Mouse (Mus musculus) neural tube, embryonic 13.5 days (tissue): ENCODE measurements around the gene Apoa1. TPM values are rescaled to one million over a fixed set of nuclear protein-coding genes. Genes with fewer than 3 reads are reported as not detected.

Experiments used
- ATAC-seq: fragments of 200-750 bp; cut with Nextera tagmentation; 2 replicates; pipeline ENCODE4 v1.8.0; 2017; ENCODE audit warnings: low read depth, mild to moderate bottlenecking, moderate TSS enrichment, moderate library complexity
- H3K27ac ChIP-seq: fragments of 300-500 bp; sonication (generic); replicated peaks from 2 replicates; pipeline ENCODE4 v1.5.1; 2015; ENCODE audit warnings: moderate library complexity, mild to moderate bottlenecking, inconsistent platforms
- H3K27me3 ChIP-seq: fragments of 300-500 bp; sonication (generic); 2 replicates; pipeline ENCODE4 v1.6.1; 2015; ENCODE audit warnings: mild to moderate bottlenecking, inconsistent platforms
- H3K36me3 ChIP-seq: fragments of 300-500 bp; sonication (generic); 2 replicates; pipeline ENCODE4 v1.6.1; 2015; ENCODE audit warnings: mild to moderate bottlenecking, inconsistent platforms
- H3K4me1 ChIP-seq: fragments of 300-500 bp; sonication (generic); replicated peaks from 2 replicates; pipeline ENCODE4 v1.6.1; 2015; ENCODE audit warnings: inconsistent platforms
- H3K4me2 ChIP-seq: fragments of 300-500 bp; sonication (generic); 2 replicates; pipeline ENCODE4 v1.6.1; 2015; ENCODE audit warnings: inconsistent platforms, mild to moderate bottlenecking, moderate library complexity
- H3K4me3 ChIP-seq: fragments of 300-500 bp; sonication (generic); 2 replicates; pipeline ENCODE4 v1.5.1; 2015; ENCODE audit warnings: mild to moderate bottlenecking, inconsistent platforms
- H3K9ac ChIP-seq: fragments of 300-500 bp; sonication (generic); 2 replicates; pipeline ENCODE4 v1.6.1; 2015; ENCODE audit warnings: moderate library complexity, mild to moderate bottlenecking, inconsistent platforms
- H3K9me3 ChIP-seq: fragments of 300-500 bp; sonication (generic); 2 replicates; pipeline ENCODE4 v1.6.1; 2016; ENCODE audit warnings: inconsistent platforms
- WGBS: fragments of 180-500 bp; shearing (Covaris S2); methylation state at CpG from one replicate; pipeline ENCODE4 v1.1.7; 2015; 5-methylcytosine and 5-hydroxymethylcytosine counted together
- polyA plus RNA-seq: library from polyadenylated mRNA; unstranded; fragments of >200 nt; fragmentation: Nextera tagmentation; extraction: Ambion mirVana; gene quantifications from 2 replicates; pipeline ENCODE4 v1.2.1, GENCODE M21; 2015

Apoa1 gene
- polyA plus RNA-seq, 1 experiment from 2014 or later = 3.8 TPM

DNA sequence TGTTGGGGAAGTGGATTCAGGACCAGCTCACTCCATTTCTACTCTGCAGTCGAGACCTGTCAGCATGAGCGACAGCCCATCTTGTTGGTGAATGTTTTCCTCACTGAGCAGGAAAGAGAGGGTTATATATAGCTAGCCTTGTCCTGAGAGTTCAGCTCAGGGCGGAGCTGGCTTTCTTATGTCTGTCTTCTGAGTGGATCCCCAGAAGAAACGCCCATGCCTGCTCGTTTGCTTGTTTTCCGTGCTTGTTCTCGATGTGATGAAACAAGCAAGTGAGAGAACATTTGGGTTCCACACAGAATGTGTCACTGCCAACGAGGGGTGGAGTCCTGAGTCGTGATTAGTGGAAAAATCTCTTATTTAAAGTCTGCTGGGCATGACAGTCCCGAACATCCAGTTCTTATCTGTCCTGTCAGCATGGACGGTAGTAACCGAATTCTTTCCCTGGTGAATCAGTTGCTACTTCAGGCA is 31.6 kb upstream of the Apoa1 start:
- H3K36me3 ChIP-seq = peaks cover 74% of the 10 kb centered on the region

DNA sequence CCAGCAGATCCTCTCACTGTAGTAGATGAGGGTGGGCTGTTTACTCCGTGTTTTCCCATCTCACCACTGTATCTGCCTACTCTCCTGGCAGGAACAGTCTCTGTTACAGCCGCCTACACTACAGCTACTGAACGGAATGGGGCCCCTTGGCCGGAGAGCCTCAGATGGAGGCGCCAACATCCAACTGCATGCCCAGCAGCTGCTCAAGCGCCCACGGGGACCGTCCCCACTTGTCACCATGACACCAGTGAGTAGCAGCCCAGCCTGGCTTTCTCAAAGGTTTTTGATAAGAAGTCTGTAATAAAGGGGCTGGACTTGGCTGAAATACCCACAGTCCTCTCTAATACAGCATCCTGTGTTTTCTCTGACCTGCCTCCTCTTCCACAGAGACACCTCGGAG is 29.9 kb upstream of the Apoa1 start:
- H3K4me3 ChIP-seq = no peak overlapping the region
- no peak overlapping the region for H3K27ac ChIP-seq
- ATAC-seq = no peak
- H3K36me3 ChIP-seq = peaks cover 85% of the 10 kb centered on the region
- WGBS = 90% methylated on average over 9 of the region's 9 CpGs
- no peak overlapping the region for H3K9ac ChIP-seq
- no peaks in the 10 kb centered on the region for H3K9me3 ChIP-seq
- H3K4me1 ChIP-seq = no peaks in the 10 kb centered on the region
- H3K27me3 ChIP-seq = no peaks in the 10 kb centered on the region
- H3K4me2 ChIP-seq = no peak overlapping the region

More for the DNA sequence above, 31.6 kb upstream of the Apoa1 start:
- H3K4me3 ChIP-seq = no peak overlapping the region
- ATAC-seq = no peak
- H3K4me1 ChIP-seq = no peaks in the 10 kb centered on the region
- 85% methylated on average over 12 of the region's 12 CpGs for WGBS
- H3K27ac ChIP-seq = no peak overlapping the region
- H3K9ac ChIP-seq = no peak overlapping the region
- H3K9me3 ChIP-seq = no peaks in the 10 kb centered on the region
- H3K4me2 ChIP-seq = no peak overlapping the region
- no peaks in the 10 kb centered on the region for H3K27me3 ChIP-seq

DNA sequence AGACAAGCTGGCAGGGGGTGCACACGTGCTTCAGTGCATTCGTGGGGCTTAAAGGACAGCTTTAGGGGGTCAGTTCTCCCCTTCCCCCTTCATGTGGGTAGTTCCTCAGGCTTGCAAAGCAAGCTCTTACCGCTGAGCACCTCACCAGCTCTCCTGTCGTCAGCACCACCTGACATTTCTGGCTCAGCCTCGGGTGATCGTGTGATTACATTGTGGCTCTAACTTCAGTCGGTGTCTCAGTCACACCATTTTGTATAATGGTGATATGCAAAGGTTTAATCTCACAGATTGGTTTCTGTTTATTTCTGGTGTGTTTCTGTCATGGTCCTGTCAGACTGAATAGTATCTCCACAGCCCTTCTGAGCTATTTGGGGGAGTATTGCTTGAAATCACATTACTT is 29.4 kb upstream of the Apoa1 start:
- no peak overlapping the region for H3K27ac ChIP-seq
- H3K27me3 ChIP-seq = no peaks in the 10 kb centered on the region
- H3K4me3 ChIP-seq = no peak overlapping the region
- peaks cover 86% of the 10 kb centered on the region for H3K36me3 ChIP-seq
- H3K4me1 ChIP-seq = no peaks in the 10 kb centered on the region
- ATAC-seq = no peak
- H3K9me3 ChIP-seq = no peaks in the 10 kb centered on the region
- 90% methylated on average over 7 of the region's 7 CpGs for WGBS
- no peak overlapping the region for H3K9ac ChIP-seq
- no peak overlapping the region for H3K4me2 ChIP-seq

DNA sequence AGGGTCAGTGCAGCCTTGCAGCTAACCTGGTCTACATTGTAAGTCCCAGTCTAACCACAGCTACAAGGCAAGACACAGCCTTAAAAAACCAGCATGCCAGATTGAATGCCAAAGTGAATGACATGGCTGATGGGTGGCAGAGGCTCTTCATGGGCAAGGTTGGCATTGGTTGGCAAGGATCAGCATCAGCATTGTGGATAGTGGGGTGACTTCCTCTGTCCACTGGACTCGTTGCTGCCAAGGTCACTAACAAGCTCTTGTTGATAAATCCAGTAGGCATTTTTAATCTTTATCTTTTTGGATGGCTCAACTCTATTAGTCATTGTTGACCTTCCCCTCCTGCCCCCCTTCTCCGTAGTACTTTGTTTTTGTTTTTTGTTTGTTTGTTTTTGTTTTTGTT is 28.8 kb upstream of the Apoa1 start:
- no peaks in the 10 kb centered on the region for H3K9me3 ChIP-seq
- 89% methylated on average over 2 of the region's 2 CpGs for whole genome bisulfite sequencing
- H3K36me3 ChIP-seq = peaks cover 88% of the 10 kb centered on the region
- no peak overlapping the region for H3K4me2 ChIP-seq
- no peaks in the 10 kb centered on the region for H3K27me3 ChIP-seq
- no peaks in the 10 kb centered on the region for H3K4me1 ChIP-seq
- H3K9ac ChIP-seq = no peak overlapping the region
- ATAC-seq = no peak
- H3K4me3 ChIP-seq = no peak overlapping the region
- H3K27ac ChIP-seq = no peak overlapping the region

DNA sequence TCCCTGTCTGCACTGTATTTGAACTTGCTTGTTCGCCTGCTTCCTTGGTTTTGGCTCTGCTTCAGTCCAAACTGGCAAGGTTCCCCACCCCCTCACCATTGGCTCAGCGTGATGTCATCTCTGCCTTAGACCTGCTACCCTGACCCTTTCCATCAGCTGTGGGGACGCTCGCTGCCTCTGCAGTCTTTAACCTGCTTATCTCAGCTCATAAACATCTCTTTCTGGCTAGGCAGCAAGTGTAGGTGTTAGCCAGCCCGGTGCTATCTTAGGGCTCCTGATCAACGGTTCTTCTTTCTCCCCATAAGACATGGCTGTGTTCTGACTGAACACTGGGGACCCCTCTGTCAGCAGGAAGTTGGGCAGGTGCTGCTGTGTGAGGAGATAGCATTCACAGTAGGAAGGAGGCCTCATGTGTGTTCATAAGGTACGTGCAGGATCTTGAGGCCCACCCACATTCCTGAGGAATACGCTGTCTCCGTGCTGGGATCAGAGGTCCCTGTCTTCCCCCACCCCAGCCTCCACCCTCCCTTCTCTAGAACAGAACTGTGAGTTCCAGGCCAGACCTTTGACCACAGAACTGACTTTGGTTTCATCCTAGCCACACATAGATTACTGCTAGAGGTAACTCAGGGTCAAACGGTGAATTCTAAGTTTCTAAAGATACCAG is 21.4 kb upstream of the Apoa1 start:
- Histone ChIP-seq H3K4me2 (no peak overlapping the region), H3K4me3 (no peak overlapping the region), H3K27me3 (no peaks in the 10 kb centered on the region), H3K9me3 (no peaks in the 10 kb centered on the region), H3K4me1 (no peaks in the 10 kb centered on the region), H3K36me3 (peaks cover 88% of the 10 kb centered on the region), H3K27ac (no peak overlapping the region), H3K9ac (no peak overlapping the region)
- ATAC-seq = no peak
- WGBS = 90% methylated on average over 10 of the region's 10 CpGs

DNA sequence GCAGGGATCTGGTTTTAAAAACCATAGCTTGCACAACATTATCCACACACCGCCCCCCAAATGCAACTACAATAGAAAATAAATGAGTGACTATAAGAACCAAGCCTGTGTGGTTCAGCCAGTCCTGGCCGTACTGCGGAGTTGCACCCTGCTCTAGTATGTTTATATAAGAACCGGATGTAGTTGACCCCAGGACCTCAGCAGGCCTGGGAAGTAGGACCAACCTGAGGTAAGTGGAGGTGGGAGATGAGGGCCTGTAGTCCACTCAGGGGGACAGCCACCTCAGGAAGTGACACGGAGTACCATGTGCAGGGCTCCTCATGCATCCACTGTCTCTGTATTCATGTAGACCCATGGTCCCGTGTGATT is 20.9 kb upstream of the Apoa1 start:
- Histone ChIP-seq H3K4me3 (no peak overlapping the region), H3K4me1 (no peaks in the 10 kb centered on the region), H3K9ac (no peak overlapping the region), H3K27ac (no peak overlapping the region), H3K4me2 (no peak overlapping the region), H3K9me3 (no peaks in the 10 kb centered on the region), H3K36me3 (peaks cover 88% of the 10 kb centered on the region), H3K27me3 (no peaks in the 10 kb centered on the region)
- ATAC-seq = no peak
- 88% methylated on average over 6 of the region's 6 CpGs for WGBS

DNA sequence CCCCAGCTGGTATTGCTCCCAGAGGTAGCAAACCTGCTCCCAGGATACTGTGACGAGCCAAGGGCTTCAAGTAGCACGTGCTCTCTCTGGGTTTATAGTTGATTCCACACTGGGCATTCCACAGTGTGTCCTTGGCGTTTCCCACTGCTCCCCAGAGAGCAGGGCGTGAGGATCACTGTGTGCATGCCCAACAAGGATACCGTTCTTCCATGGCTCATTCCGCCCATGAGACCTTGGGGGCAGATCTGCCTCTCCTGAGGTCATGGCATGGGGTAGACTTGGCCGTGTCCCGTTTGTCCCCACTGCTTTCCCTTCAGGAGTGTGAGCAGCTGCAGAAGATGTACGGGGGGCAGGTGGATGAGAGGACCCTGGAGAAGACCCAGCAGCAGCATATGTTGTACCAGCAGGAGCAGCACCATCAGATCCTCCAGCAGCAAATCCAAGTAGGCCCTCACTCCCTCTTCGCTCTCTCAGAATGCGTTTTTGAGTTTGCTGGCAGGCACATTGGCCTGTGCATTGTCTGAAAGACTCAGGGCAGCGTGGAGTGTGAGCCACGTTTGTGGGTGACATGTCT is 19.9 kb upstream of the Apoa1 start:
- no peak for ATAC-seq
- no peak overlapping the region for H3K9ac ChIP-seq
- no peak overlapping the region for H3K27ac ChIP-seq
- 89% methylated on average over 13 of the region's 13 CpGs for WGBS
- no peaks in the 10 kb centered on the region for H3K4me1 ChIP-seq
- no peak overlapping the region for H3K4me3 ChIP-seq
- no peaks in the 10 kb centered on the region for H3K27me3 ChIP-seq
- H3K36me3 ChIP-seq = peaks cover 94% of the 10 kb centered on the region
- no peak overlapping the region for H3K4me2 ChIP-seq
- no peaks in the 10 kb centered on the region for H3K9me3 ChIP-seq

DNA sequence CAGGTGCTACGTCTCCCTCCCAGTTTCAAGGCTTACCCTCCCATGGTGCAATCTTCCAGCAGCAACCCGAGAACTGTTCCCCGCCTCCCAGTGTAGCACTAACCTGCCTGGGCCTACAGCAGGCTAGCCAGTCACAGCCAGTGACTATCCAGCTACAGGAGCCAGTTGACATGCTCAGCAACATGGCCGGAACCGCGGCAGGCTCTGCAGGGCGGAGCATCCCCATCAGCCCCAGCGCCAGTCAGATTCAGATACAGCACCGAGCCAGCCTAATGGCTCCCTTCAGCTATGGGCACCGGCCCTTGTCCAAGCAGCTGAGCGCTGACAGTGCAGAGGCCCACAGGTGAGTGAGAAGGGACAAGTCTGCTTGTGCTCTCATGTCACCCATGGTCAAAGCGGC is 17.9 kb upstream of the Apoa1 start:
- no peak for ATAC-seq
- peaks cover 81% of the 10 kb centered on the region for H3K36me3 ChIP-seq
- no peaks in the 10 kb centered on the region for H3K27me3 ChIP-seq
- no peak overlapping the region for H3K9ac ChIP-seq
- no peaks in the 10 kb centered on the region for H3K4me1 ChIP-seq
- H3K4me3 ChIP-seq = no peak overlapping the region
- no peak overlapping the region for H3K4me2 ChIP-seq
- no peak overlapping the region for H3K27ac ChIP-seq
- no peaks in the 10 kb centered on the region for H3K9me3 ChIP-seq
- WGBS = 92% methylated on average over 12 of the region's 12 CpGs

DNA sequence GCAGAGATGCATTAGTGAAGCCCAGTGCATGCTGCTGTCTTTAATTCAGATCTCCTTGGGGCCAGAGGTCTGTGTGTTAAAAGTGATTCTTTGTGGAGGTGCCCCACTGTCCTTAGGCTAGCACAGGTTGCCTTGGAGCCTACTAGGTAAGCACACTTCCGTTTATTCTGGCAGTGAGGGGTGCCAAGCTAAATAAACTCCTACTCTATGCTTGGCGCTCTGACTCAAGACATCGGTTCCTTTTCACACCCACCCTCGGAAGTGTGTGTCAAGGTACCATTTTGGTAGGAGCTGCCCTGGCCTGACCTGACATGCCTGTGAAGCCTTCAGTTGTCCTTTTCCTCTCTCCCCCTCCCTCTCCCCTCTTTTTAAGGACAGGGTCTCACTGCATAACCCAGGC is 14.1 kb upstream of the Apoa1 start:
- H3K36me3 ChIP-seq = peaks cover 52% of the 10 kb centered on the region

DNA sequence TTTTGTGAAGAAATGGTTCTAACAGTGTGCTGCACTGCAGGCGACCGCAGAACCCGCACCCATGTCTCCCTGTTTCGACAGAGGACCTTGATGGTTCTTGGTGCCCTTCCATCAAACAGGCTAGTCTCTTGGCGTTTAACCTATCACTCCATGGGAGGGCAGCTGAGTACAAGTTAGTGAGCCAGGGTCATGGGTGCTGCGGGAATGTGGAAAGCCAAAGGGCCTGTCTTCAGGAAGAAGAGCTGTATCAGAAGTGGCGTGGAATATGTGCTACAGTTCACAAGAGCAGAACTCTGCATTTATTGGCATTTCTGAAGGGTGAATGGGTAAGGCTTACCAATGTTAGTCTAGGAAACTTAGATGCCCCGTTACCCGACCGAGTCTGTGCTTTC is 13.4 kb upstream of the Apoa1 start:
- no peaks in the 10 kb centered on the region for H3K9me3 ChIP-seq

More for the DNA sequence above, 14.1 kb upstream of the Apoa1 start:
- no peaks in the 10 kb centered on the region for H3K27me3 ChIP-seq
- no peak overlapping the region for H3K4me2 ChIP-seq
- ATAC-seq = no peak
- no peak overlapping the region for H3K27ac ChIP-seq
- WGBS = 91% methylated on average over 4 of the region's 4 CpGs
- no peak overlapping the region for H3K4me3 ChIP-seq
- H3K9ac ChIP-seq = no peak overlapping the region
- H3K4me1 ChIP-seq = no peaks in the 10 kb centered on the region
- no peaks in the 10 kb centered on the region for H3K9me3 ChIP-seq

DNA sequence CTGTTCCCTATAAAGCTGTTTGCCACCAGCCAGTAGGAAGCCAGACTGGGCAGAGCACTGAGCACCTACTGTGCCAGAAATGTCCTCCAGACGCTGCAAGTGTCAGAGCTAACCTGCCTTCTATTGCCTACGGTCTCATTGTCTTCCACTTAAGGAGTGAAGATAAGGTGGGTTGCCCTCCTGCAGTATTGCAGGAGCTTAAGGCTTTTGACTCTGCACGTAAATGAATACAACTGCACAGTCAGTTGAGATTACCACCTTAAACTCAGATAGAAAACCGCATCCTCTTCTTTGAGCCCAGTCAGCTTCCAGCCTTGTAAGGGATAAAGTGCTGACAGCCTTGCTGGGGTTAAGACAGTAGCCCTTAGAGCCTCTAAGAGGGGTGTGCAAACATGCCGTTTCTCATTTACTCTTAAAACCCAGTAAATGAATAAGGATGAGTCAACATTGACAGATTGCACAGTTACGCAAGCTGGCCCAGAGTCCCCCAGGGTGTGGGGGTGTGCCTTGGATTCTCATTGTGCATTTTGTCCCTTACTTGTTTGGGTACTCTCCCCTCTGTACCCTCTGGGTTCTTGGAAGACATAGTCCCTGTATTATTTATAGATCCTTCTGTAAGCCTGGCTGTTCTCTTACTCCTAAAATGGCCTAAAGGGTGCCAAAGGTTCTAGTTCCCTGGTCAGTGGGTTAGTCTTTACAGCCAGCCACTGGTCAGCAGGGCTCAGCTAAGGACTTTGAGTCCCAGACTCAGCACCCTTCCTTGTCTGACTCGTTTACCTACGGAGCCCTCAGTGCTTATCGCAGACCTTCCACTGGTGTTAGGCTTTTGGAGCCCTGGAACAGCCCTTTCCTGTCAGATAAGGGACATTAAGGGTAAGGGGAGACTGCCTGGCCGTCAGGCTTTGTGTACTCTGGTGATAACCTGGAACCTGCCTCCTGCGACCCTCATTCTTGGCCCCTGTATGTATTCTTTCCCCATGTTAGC is 12.8 kb upstream of the Apoa1 start:
- no peak for ATAC-seq
- Histone ChIP-seq H3K36me3 (peaks cover 54% of the 10 kb centered on the region), H3K27me3 (no peaks in the 10 kb centered on the region), H3K4me3 (no peak overlapping the region), H3K9ac (no peak overlapping the region), H3K4me2 (no peak overlapping the region), H3K27ac (no peak overlapping the region), H3K9me3 (no peaks in the 10 kb centered on the region), H3K4me1 (no peaks in the 10 kb centered on the region)
- WGBS = 83% methylated on average over 11 of the region's 11 CpGs

More for the DNA sequence above, 13.4 kb upstream of the Apoa1 start:
- Histone ChIP-seq H3K4me3 (no peak overlapping the region), H3K4me1 (no peaks in the 10 kb centered on the region), H3K27ac (no peak overlapping the region), H3K27me3 (no peaks in the 10 kb centered on the region), H3K4me2 (no peak overlapping the region), H3K9ac (no peak overlapping the region), H3K36me3 (peaks cover 54% of the 10 kb centered on the region)
- ATAC-seq = no peak
- 92% methylated on average over 10 of the region's 10 CpGs for WGBS

DNA sequence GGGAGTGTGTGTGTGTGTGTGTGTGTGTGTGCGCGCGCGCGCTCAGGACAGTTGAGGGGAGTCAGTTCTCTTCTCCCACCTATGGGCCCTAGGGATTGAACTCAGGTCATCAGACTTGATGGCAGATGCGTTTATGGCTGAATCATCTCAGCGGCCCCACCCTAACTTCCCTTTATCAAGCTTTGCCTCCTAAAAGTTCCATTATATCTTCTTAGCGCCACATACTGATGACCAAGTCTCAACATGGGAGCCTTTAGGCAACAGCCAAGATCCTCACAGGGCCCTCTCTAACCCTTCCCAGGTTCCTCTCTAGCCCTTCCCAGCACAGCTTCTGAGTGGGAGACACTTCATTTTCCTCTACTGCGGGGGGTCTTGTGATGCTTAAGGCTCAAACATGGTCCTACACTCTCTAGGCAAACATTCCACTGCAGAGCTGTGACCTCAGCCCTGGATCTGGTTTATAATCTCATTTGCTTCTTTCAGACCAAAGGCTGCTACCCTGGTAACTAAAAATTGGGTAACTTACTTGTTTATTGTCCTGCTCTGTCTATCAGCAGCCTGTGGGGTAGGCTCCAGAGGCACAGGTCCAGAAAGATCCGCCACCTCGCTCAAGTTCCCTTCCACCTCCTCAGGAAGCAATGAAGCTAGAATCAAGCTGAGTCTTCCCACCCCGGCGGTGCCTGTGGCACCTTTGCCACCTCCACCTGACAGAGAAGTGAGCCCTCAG is 11.5 kb upstream of the Apoa1 start:
- Histone ChIP-seq H3K4me1 (no peaks in the 10 kb centered on the region), H3K4me2 (no peak overlapping the region), H3K9ac (no peak overlapping the region), H3K9me3 (no peaks in the 10 kb centered on the region), H3K27me3 (no peaks in the 10 kb centered on the region), H3K27ac (no peak overlapping the region), H3K36me3 (peaks cover 54% of the 10 kb centered on the region), H3K4me3 (no peak overlapping the region)
- 95% methylated on average over 13 of the region's 13 CpGs for WGBS
- no peak for ATAC-seq
